Mouse (Mus musculus): ENCODE measurements around the gene Stk39.

The Stk39 gene

GRCm38 (mm10) chr2:68471759-68472550, at the start of gene Stk39:
Gene Stk39, minus strand, starts transcription at chr2:68472268.
- DNase-seq (ENCODE audit: low read depth, low spot score) = no peak

- DNase-seq (ENCODE audit: low read depth, low spot score) = no peak
Measured at GRCm38 (mm10) chr2:68515409-68515808, 43.3 kb upstream of the Stk39 start.

GRCm38 (mm10) chr2:68503202-68503601, 31.1 kb upstream of the Stk39 start:
- no peak for DNase-seq (ENCODE audit: low read depth, low spot score)

- no peak for DNase-seq (ENCODE audit: low read depth, low spot score)
Measured at GRCm38 (mm10) chr2:68502734-68503133, 30.7 kb upstream of the Stk39 start.

- no peak for DNase-seq (ENCODE audit: low read depth, low spot score)
Measured at GRCm38 (mm10) chr2:68502236-68502635, 30.2 kb upstream of the Stk39 start.

- no peak for DNase-seq (ENCODE audit: low read depth, low spot score)
Measured at GRCm38 (mm10) chr2:68486275-68486674, 14.2 kb upstream of the Stk39 start.

- no peak for DNase-seq (ENCODE audit: low read depth, low spot score)
Measured at GRCm38 (mm10) chr2:68485141-68485540, 13.1 kb upstream of the Stk39 start.

GRCm38 (mm10) chr2:68482896-68483295, 10.8 kb upstream of the Stk39 start:
- no peak for DNase-seq (ENCODE audit: low read depth, low spot score)

GRCm38 (mm10) chr2:68479823-68480222, 7.8 kb upstream of the Stk39 start:
- DNase-seq (ENCODE audit: low read depth, low spot score) = no peak

GRCm38 (mm10) chr2:68472921-68473320, 853 bp upstream of the Stk39 start:
- DNase-seq (ENCODE audit: low read depth, low spot score) = no peak

GRCm38 (mm10) chr2:68472551-68472910, 463 bp upstream of the Stk39 start:
- no peak for DNase-seq (ENCODE audit: low read depth, low spot score)

- DNase-seq (ENCODE audit: low read depth, low spot score) = no peak
Measured at GRCm38 (mm10) chr2:68470891-68471758, 943 bp downstream of the Stk39 start.

GRCm38 (mm10) chr2:68469491-68469890, 2.6 kb downstream of the Stk39 start:
- no peak for DNase-seq (ENCODE audit: low read depth, low spot score)

GRCm38 (mm10) chr2:68468698-68469097, 3.4 kb downstream of the Stk39 start:
- no peak for DNase-seq (ENCODE audit: low read depth, low spot score)

GRCm38 (mm10) chr2:68468259-68468658, 3.8 kb downstream of the Stk39 start:
- no peak for DNase-seq (ENCODE audit: low read depth, low spot score)

- DNase-seq (ENCODE audit: low read depth, low spot score) = no peak
Measured at GRCm38 (mm10) chr2:68467085-68467978, 4.7 kb downstream of the Stk39 start.

GRCm38 (mm10) chr2:68466124-68467070, 5.7 kb downstream of the Stk39 start:
- DNase-seq (ENCODE audit: low read depth, low spot score) = no peak

GRCm38 (mm10) chr2:68465266-68466123, 6.6 kb downstream of the Stk39 start:
- no peak for DNase-seq (ENCODE audit: low read depth, low spot score)

GRCm38 (mm10) chr2:68464456-68464855, 7.6 kb downstream of the Stk39 start:
- DNase-seq (ENCODE audit: low read depth, low spot score) = no peak

- no peak for DNase-seq (ENCODE audit: low read depth, low spot score)
Measured at GRCm38 (mm10) chr2:68463801-68464200, 8.3 kb downstream of the Stk39 start.
